Mouse (Mus musculus) erythroblast, embryonic 14.5 days (primary cell): ENCODE results near the gene Flt3.

Experiments
- GATA1 ChIP-seq: IDR thresholded peaks from 2 replicates; pipeline ENCODE4 v1.6.1; 2012; ENCODE audit warnings: low read length, inconsistent platforms, mixed read lengths
- TAL1 ChIP-seq: IDR thresholded peaks from 3 replicates; pipeline ENCODE4 v1.6.1; 2012; ENCODE audit warnings: low read length, inconsistent platforms, mixed read lengths

DNA sequence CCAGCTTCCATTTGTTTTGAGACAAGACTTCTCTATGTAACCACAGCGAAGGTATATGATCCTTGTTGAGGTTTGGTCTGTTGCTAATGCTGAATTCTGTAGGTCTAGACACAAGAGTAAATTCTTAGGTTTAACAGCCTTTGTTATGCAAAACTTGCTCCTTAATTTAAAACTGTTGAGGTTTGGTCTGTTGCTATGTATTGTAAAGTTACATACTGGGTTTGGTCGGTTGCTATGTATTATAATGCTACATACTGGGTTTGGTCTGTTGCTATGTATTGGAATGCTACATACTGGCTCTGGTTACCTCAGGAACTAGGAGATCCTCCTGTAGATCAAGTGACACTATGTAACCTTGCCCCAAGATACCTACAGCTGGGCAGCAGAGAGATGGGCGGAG, 20.8 kb downstream of the Flt3 start:
- TF ChIP-seq TAL1 (no peak), GATA1 (no peak)
